Mouse (Mus musculus): ENCODE data around the gene Raly. TPM values are rescaled to one million over a fixed set of nuclear protein-coding genes. Genes with fewer than 3 reads are reported as not detected.
"Not testable (repeated sequence)": the region's sequence is repeated elsewhere in the genome, so short reads cannot be mapped to it uniquely, and the experiment has no call there.

The Raly gene
- polyA plus RNA-seq, 1 experiment from 2014 or later: 55.0 TPM

GRCm38 (mm10) chr2:154892201-154893044 is 101.5 kb downstream of the Raly start, which contains the start of gene Eif2s2:
TSS of gene Eif2s2 (minus strand) at chr2:154892935.
- Histone ChIP-seq H3K27ac (peak within 1 kb of the TSS; percentile 92), H3K9me3 (replicated peaks) (no peaks in the 10 kb centered on the region), H3K36me3 (peaks cover 22% of the 10 kb centered on the region), H3K4me1 (peaks cover 18% of the 10 kb centered on the region), H3K27me3 (ENCODE audit: low read depth, poor library complexity, severe bottlenecking) (no peaks in the 10 kb centered on the region), H3K4me3 (peak within 1 kb of the TSS; percentile 92)
- WGBS: under 1% methylated on average over 75 of the region's 75 CpGs
- DNase-seq (ENCODE audit: low spot score): peak; percentile 95

DNA sequence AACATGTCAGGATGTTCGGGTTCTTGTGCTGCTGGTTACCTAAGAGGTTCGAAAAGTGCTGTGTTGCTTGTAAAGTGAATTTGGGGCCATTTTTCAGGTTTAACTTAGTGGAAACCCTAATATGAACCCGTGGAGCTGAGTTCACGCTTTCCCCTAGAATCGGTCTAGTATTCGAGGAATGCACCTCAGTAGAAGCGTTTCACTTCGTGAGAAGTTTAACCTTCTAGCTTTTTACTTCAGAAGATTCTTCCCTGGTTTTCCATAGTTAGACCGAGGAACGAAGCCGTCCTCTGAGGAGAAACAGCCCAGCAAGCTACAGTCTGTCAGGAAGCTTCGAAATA is 102.1 kb downstream of the Raly start:
- H3K27ac ChIP-seq: peak overlapping the region; percentile 92
- H3K4me1 ChIP-seq: peaks cover 18% of the 10 kb centered on the region
- H3K9me3 ChIP-seq (replicated peaks): no peaks in the 10 kb centered on the region
- peak overlapping the region; percentile 92 for H3K4me3 ChIP-seq
- DNase-seq (ENCODE audit: low spot score): no peak
- peaks cover 17% of the 10 kb centered on the region for H3K36me3 ChIP-seq
- no peaks in the 10 kb centered on the region for H3K27me3 ChIP-seq (ENCODE audit: low read depth, poor library complexity, severe bottlenecking)
- 14% methylated on average over 12 of the region's 12 CpGs for WGBS

- DNase-seq (ENCODE audit: low spot score): no peak
- peak overlapping the region; percentile 92 for H3K4me3 ChIP-seq
Measured at GRCm38 (mm10) chr2:154893548-154893947, 102.7 kb downstream of the Raly start.

GRCm38 (mm10) chr2:154899004-154899403 is 108.1 kb downstream of the Raly start:
- not testable (repeated sequence) for H3K27ac ChIP-seq; H3K27me3 ChIP-seq (ENCODE audit: low read depth, poor library complexity, severe bottlenecking); H3K36me3 ChIP-seq; H3K9me3 ChIP-seq (replicated peaks); H3K4me1 ChIP-seq; H3K4me3 ChIP-seq; DNase-seq (ENCODE audit: low spot score)
- WGBS: 90% methylated on average over 8 of the region's 8 CpGs

More at GRCm38 (mm10) chr2:154893548-154893947, 102.7 kb downstream of the Raly start:
- no peak overlapping the region for H3K27ac ChIP-seq
- WGBS: 67% methylated on average over 4 of the region's 4 CpGs
- no peaks in the 10 kb centered on the region for H3K27me3 ChIP-seq (ENCODE audit: low read depth, poor library complexity, severe bottlenecking)
- peaks cover 18% of the 10 kb centered on the region for H3K4me1 ChIP-seq
- no peaks in the 10 kb centered on the region for H3K9me3 ChIP-seq (replicated peaks)
- peaks cover 11% of the 10 kb centered on the region for H3K36me3 ChIP-seq

DNA sequence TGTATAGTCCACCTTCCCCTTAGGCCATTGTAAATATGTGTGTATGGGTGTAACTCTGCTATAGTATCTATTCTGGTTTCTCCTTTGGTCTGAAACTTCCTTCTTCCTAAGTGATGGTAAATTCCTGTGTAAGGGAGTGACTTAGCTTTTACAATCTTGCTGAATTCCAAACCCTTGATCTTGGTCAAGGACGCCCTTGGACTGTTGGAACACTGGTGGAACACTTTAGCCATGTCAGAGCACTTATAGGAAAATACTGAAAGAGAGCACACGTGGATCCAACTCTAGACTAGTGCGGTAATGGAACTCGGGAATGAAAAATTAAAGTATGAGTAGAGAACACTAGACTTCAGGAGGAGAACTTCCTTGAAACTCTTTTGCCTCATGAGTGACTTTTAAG is 108.5 kb downstream of the Raly start:
- H3K4me3 ChIP-seq; H3K27me3 ChIP-seq (ENCODE audit: low read depth, poor library complexity, severe bottlenecking); H3K4me1 ChIP-seq; H3K9me3 ChIP-seq (replicated peaks); H3K27ac ChIP-seq; DNase-seq (ENCODE audit: low spot score); H3K36me3 ChIP-seq: not testable (repeated sequence)
- WGBS: 88% methylated on average over 4 of the region's 4 CpGs

DNA sequence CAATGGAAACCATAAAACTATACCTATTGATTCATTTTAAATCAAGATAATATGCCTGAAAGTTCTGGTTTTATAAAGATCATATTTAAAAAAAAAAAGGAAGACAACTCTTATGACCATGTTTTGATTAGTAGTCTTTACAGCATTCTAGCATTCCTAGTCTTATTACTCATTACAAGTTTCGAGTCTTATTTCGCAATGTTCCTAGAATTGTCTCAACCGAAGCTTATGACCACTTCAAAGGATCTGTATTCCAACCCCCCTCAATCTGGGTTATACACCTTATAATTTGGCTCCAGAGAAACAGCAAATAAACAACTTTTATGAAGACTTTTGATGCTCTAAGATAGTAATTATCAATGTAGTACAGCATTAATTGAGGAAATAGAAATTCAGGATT is 111.2 kb downstream of the Raly start:
- no peak for DNase-seq (ENCODE audit: low spot score)
- no peak overlapping the region for H3K27ac ChIP-seq
- WGBS: 92% methylated on average over 3 of the region's 3 CpGs

GRCm38 (mm10) chr2:154905796-154906195 is 114.9 kb downstream of the Raly start:
- Histone ChIP-seq H3K4me3 (no peak overlapping the region), H3K27ac (no peak overlapping the region), H3K27me3 (ENCODE audit: low read depth, poor library complexity, severe bottlenecking) (no peaks in the 10 kb centered on the region), H3K36me3 (no peaks in the 10 kb centered on the region), H3K4me1 (peaks cover 14% of the 10 kb centered on the region), H3K9me3 (replicated peaks) (no peaks in the 10 kb centered on the region)
- WGBS: 53% methylated on average over 2 of the region's 2 CpGs
- DNase-seq (ENCODE audit: low spot score): no peak

More for the DNA sequence above, 111.2 kb downstream of the Raly start:
- no peak overlapping the region for H3K4me3 ChIP-seq
- H3K36me3 ChIP-seq: no peaks in the 10 kb centered on the region
- H3K27me3 ChIP-seq (ENCODE audit: low read depth, poor library complexity, severe bottlenecking): no peaks in the 10 kb centered on the region
- peaks cover 14% of the 10 kb centered on the region for H3K4me1 ChIP-seq
- no peaks in the 10 kb centered on the region for H3K9me3 ChIP-seq (replicated peaks)

DNA sequence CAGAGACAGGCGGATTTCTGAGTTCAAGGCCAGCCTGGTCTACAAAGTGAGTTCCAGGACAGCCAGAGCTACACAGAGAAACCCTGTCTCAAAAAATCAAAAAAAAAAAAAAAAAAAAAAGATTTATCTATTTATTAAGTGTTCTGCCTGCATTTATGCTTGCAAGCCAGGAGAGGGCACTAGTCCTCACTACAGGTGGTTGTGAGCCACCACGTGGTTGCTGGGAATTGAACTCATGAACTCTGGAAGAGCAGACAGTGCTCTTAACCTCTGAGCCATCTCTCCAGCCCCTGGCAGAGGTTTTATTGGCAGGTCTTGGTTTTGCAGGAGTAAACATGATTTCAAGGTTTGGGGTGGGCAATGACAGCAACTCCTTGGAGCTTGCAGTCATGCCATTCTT is 117.3 kb downstream of the Raly start:
- not testable (repeated sequence) for H3K36me3 ChIP-seq; H3K9me3 ChIP-seq (replicated peaks); DNase-seq (ENCODE audit: low spot score); H3K27me3 ChIP-seq (ENCODE audit: low read depth, poor library complexity, severe bottlenecking); H3K27ac ChIP-seq; H3K4me3 ChIP-seq
- WGBS: 50% methylated on average over 2 of the region's 2 CpGs
- peaks cover 14% of the 10 kb centered on the region for H3K4me1 ChIP-seq

GRCm38 (mm10) chr2:154909789-154910188 is 118.9 kb downstream of the Raly start:
- 78% methylated on average over 6 of the region's 6 CpGs for WGBS
- peaks cover 14% of the 10 kb centered on the region for H3K4me1 ChIP-seq
- no peaks in the 10 kb centered on the region for H3K36me3 ChIP-seq
- H3K27me3 ChIP-seq (ENCODE audit: low read depth, poor library complexity, severe bottlenecking): no peaks in the 10 kb centered on the region
- H3K9me3 ChIP-seq (replicated peaks): no peaks in the 10 kb centered on the region
- no peak for DNase-seq (ENCODE audit: low spot score)
- no peak overlapping the region for H3K27ac ChIP-seq
- H3K4me3 ChIP-seq: no peak overlapping the region

DNA sequence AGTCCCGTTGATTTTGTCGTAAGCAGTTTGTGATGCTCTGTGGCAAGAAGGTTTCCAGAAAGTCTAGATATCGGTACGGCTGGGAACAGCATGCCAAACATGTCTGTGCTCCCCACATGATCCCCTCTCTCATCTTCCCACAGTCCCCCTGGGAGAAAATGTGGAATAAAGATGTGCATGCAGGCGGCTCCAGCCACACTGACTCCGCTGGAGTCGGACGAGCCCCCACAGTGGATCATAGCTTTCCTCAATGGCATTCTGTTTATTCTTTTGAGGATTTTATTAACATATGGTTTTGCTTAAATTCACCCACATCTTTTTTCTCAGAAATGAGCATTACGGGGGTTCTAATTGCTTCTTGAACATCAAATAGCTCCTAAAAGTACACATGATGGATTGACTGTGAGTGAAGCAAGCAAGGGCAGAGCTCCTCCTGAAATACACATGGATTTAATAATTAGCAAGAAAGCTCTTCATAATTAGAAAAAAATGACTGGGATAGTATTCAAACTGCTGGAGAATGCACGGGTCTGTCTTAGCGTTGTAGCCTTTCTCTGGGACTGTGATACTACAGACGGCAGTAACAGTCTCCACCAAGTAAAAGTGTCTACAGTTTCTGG is 125.1 kb downstream of the Raly start:
- H3K4me1 ChIP-seq: peaks cover 28% of the 10 kb centered on the region
- H3K36me3 ChIP-seq: no peaks in the 10 kb centered on the region
- 29% methylated on average over 12 of the region's 12 CpGs for whole genome bisulfite sequencing
- H3K27ac ChIP-seq: peak overlapping the region; percentile 76
- no peaks in the 10 kb centered on the region for H3K27me3 ChIP-seq (ENCODE audit: low read depth, poor library complexity, severe bottlenecking)
- DNase-seq (ENCODE audit: low spot score): peak; percentile 58
- H3K4me3 ChIP-seq: 0 out of 2 replicates have a peak overlapping the region, but pooled peaks have one; percentile 12
- H3K9me3 ChIP-seq (replicated peaks): no peaks in the 10 kb centered on the region

- Histone ChIP-seq H3K36me3 (no peaks in the 10 kb centered on the region), H3K9me3 (replicated peaks) (no peaks in the 10 kb centered on the region), H3K4me1 (peaks cover 29% of the 10 kb centered on the region), H3K27ac (peak overlapping the region; percentile 76), H3K4me3 (0 out of 2 replicates have a peak overlapping the region, but pooled peaks have one; percentile 12), H3K27me3 (ENCODE audit: low read depth, poor library complexity, severe bottlenecking) (no peaks in the 10 kb centered on the region)
- 17% methylated on average over 2 of the region's 2 CpGs for WGBS
- DNase-seq (ENCODE audit: low spot score): peak; percentile 62
Measured at GRCm38 (mm10) chr2:154916547-154916946, 125.7 kb downstream of the Raly start.

All from limb, embryonic 10.5 days (tissue).